Mouse (Mus musculus) bone marrow macrophage, adult 2 months (primary cell): ENCODE measurements around the gene Sgcd. TPM values are rescaled to one million over a fixed set of nuclear protein-coding genes. Genes with fewer than 3 reads are reported as not detected.
"Not testable (repeated sequence)": the region's sequence is repeated elsewhere in the genome, so short reads cannot be mapped to it uniquely, and the experiment has no call there.

Experiments used
- H3K27ac ChIP-seq: 2 replicates; pipeline ENCODE4 v1.5.1; 2012; ENCODE audit warnings: low read depth, low read length; ENCODE audit not compliant: insufficient read depth
- H3K4me1 ChIP-seq: 2 replicates; pipeline ENCODE4 v1.6.1; 2012; ENCODE audit warnings: low read length; ENCODE audit not compliant: control insufficient read depth, insufficient read depth
- H3K4me3 ChIP-seq: 2 replicates; pipeline ENCODE4 v1.5.1; 2012; ENCODE audit warnings: mild to moderate bottlenecking, low read length, moderate library complexity; ENCODE audit not compliant: insufficient read depth
- CTCF ChIP-seq: IDR thresholded peaks from 2 replicates; pipeline ENCODE4 v1.5.1; 2012; ENCODE audit warnings: low read depth, mild to moderate bottlenecking, low read length, moderate library complexity
- POLR2A ChIP-seq: IDR thresholded peaks from 2 replicates; pipeline ENCODE4 v1.6.1; 2012; ENCODE audit warnings: mild to moderate bottlenecking, low read depth, low read length, borderline replicate concordance
- polyA plus RNA-seq: library from polyadenylated mRNA; stranded (reverse); fragments of >200 nt; gene quantifications from 2 replicates; pipeline ENCODE4 v1.2.4, GENCODE M21; 2012; ENCODE audit not compliant: missing spikeins, insufficient read depth, insufficient read length

Gene Sgcd
- polyA plus RNA-seq, 1 experiment: not detected

- H3K4me3 ChIP-seq: no peak overlapping the region
- no peak overlapping the region for H3K27ac ChIP-seq
- TF ChIP-seq POLR2A: no peak
- TF ChIP-seq CTCF: no peak
- no peaks in the 10 kb centered on the region for H3K4me1 ChIP-seq
Observed at GRCm38 (mm10) chr11:47473493-47474230, 515.1 kb downstream of the Sgcd start.

- H3K4me1 ChIP-seq, H3K27ac ChIP-seq, H3K4me3 ChIP-seq: not testable (repeated sequence)
Observed at GRCm38 (mm10) chr11:47460700-47461099, 528.1 kb downstream of the Sgcd start.

- TF ChIP-seq POLR2A (no peak), CTCF (no peak)
- H3K4me1 ChIP-seq: no peaks in the 10 kb centered on the region
- no peak overlapping the region for H3K27ac ChIP-seq
- no peak overlapping the region for H3K4me3 ChIP-seq
Observed at GRCm38 (mm10) chr11:47460149-47460548, 528.6 kb downstream of the Sgcd start.

- Histone ChIP-seq H3K27ac (no peak overlapping the region), H3K4me3 (no peak overlapping the region), H3K4me1 (no peaks in the 10 kb centered on the region)
- TF ChIP-seq POLR2A (no peak), CTCF (no peak)
Observed at GRCm38 (mm10) chr11:47459214-47459613, 529.6 kb downstream of the Sgcd start.

DNA sequence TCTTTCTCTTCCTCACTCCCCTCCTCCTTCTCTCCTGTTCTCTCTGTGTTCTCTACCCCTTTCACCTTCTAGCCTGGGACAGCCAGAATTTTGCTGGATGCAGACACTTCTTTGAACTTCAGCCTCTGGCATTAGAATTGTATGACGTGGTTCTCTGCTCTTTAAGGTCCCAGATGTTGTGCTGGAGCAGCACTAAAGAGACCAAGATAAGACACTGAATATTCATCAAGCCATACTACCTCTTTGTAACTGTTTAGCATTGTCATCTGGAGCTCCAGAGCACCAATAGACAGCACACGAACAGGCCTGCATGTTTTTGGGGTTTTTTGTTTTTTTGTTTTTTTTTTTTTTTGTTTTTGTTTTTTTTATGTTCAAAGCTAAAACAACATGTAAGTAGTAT, 541.0 kb downstream of the Sgcd start:
- no peaks in the 10 kb centered on the region for H3K4me1 ChIP-seq
- TF ChIP-seq POLR2A (no peak), CTCF (no peak)
- no peak overlapping the region for H3K27ac ChIP-seq
- H3K4me3 ChIP-seq: no peak overlapping the region

GRCm38 (mm10) chr11:47446337-47446736, 542.4 kb downstream of the Sgcd start:
- no peak overlapping the region for H3K4me3 ChIP-seq
- TF ChIP-seq POLR2A (no peak), CTCF (no peak)
- no peaks in the 10 kb centered on the region for H3K4me1 ChIP-seq
- no peak overlapping the region for H3K27ac ChIP-seq

DNA sequence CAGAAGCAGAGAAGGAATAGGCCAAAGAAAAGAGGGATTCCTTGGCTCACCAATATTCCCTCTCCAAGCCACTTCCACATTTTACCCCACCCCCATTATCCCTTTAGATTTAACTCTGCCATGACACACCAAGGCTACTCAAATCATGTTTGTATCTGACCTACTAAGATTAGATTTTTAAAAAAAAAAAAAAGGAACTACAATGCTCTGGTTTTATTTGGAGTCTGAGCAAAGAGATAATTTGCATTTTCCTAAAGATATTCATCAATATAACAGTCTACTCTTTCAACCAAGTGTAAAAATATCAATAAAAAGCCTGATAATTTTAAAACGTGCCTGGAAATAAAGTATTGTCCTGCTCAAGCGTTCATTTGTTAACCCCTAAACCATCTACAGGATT, 543.1 kb downstream of the Sgcd start:
- Histone ChIP-seq H3K27ac (no peak overlapping the region), H3K4me1 (no peaks in the 10 kb centered on the region), H3K4me3 (no peak overlapping the region)
- TF ChIP-seq CTCF (no peak), POLR2A (no peak)

GRCm38 (mm10) chr11:47442266-47442665, 546.5 kb downstream of the Sgcd start:
- H3K4me1 ChIP-seq: no peaks in the 10 kb centered on the region
- no peak overlapping the region for H3K27ac ChIP-seq
- TF ChIP-seq POLR2A (no peak), CTCF (no peak)
- H3K4me3 ChIP-seq: no peak overlapping the region

GRCm38 (mm10) chr11:47399607-47400006, 589.2 kb downstream of the Sgcd start:
- Histone ChIP-seq H3K4me1 (no peaks in the 10 kb centered on the region), H3K27ac (no peak overlapping the region), H3K4me3 (no peak overlapping the region)
- TF ChIP-seq CTCF (no peak), POLR2A (no peak)

- not testable (repeated sequence) for H3K4me1 ChIP-seq, H3K27ac ChIP-seq
Observed at GRCm38 (mm10) chr11:47390798-47391197, 598.0 kb downstream of the Sgcd start.

DNA sequence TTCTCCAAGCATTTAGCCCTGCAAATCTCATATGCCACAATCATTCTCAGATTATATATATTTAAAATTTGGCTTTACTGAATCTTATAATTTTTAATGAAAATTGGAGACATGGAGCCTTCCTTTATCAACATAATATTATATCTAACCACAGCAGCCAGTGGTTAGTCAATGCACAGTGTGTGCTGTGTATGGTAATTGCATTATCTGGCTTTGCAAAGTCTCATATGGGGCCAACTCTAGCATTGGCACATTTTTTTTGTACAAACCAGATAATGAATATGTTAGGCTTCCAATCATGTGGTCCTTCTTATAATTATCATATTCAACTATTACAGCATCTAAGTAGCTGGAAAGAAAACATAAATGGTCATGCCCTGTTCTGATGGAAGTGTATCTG, 599.4 kb downstream of the Sgcd start:
- Histone ChIP-seq H3K27ac (no peak overlapping the region), H3K4me1 (no peaks in the 10 kb centered on the region), H3K4me3 (no peak overlapping the region)
- TF ChIP-seq POLR2A: no peak
- TF ChIP-seq CTCF: no peak

More at GRCm38 (mm10) chr11:47390798-47391197, 598.0 kb downstream of the Sgcd start:
- H3K4me3 ChIP-seq: not testable (repeated sequence)
